Mouse (Mus musculus): Measurements from ENCODE around the gene Gm45213.

The Gm45213 gene

GRCm38 (mm10) chr7:66043552-66044459 is at the start of gene Gm45213:
Gene Gm45213, plus strand, starts transcription at chr7:66043602.
- no peak for DNase-seq (ENCODE audit: low spot score in 2 of 2)

DNA sequence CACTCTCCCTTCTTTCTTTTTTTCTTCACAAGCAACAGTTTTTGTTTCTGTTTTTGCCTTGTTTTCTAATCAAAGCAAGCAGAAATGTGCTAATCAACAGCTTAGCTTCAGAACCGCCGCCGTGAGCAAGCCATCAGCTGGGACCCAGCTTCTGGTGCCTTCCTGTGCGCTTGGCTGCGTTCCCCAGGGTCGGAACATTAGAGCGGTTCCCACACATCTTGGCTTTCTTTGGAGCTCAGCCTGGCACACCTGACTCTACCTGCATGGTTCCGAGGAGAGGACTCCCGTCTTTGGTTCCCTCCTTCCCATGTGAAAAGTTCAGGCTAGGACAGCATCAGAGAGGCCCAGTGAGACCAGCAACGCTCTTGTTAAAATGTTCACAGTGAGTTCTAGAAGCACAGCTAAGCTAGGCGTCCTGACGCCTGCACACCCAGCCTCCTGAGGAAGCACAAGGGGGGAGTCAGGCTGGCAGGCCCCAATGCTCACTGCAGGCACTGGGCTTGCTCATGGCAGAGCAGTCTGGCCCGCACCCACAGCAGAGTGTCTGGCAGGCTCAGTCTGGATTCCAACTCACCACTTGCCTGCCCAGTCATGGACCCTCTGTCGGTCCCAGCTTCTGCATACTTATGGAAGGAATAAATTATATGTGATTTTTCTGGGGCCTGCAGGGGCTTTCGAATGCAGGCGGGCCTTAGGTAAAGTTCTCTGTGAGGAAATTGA is 42.2 kb upstream of the Gm45213 start:
- DNase-seq (ENCODE audit: low spot score in 2 of 2) = no peak

- no peak for DNase-seq (ENCODE audit: low spot score in 2 of 2)
These were observed 41.6 kb upstream of the Gm45213 start for GRCm38 (mm10) chr7:66001797-66002196.

DNA sequence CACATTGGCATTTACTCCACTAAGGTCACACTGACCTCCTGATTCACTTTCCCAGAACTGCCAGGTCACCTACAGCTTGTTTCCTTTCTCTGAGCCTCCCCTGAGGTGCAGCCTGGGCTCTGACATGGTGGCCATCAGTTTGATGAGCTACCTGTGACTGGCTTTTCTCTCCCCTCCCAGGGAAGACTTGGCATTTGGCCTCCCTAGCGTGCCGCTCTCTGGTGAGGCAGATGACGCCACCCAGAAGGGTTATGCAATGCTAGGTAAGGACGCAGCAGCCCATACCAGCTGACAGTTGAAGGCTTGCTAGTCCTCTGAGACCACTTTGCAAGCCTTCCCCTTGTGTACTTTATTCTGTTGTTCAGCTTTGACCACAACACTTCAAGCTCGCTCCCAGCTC is 40.0 kb upstream of the Gm45213 start:
- DNase-seq (ENCODE audit: low spot score in 2 of 2) = no peak

DNA sequence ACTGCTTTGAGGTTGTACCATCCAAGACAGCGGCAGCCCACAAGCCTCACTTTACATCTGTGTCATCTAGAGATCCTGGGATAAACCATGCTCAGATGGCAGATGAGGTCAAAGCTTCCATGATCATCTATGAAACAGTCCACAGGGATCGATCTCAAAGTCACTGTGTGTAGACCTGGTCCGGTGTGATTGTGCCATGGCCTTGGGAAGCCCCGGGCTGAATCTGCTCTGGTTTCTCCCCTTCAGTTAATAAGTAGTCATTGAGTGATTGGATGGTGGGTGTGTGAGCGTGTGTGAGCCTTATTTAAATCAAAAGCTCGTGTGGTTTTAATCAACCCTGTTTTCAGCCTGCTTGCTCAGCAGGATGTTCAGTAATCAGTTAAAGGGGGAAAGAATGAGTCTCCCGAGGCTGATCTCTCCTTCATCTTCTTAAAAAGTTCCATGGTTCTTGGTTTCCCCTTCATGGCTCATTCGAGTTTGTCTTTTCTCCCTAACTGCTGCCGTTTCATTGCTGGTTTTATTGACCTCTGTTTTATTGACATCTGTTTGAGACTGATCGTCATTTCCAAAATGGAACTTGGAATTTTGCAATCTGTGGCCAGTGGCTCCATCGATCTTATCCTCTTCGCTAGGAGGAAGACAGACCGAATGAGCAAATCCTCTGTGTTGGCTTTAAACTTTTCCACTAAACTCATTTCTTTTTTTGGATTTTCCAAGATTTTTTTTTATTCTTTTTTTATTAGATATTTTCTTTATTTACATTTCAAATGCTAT is 39.4 kb upstream of the Gm45213 start:
- no peak for DNase-seq (ENCODE audit: low spot score in 2 of 2)

DNA sequence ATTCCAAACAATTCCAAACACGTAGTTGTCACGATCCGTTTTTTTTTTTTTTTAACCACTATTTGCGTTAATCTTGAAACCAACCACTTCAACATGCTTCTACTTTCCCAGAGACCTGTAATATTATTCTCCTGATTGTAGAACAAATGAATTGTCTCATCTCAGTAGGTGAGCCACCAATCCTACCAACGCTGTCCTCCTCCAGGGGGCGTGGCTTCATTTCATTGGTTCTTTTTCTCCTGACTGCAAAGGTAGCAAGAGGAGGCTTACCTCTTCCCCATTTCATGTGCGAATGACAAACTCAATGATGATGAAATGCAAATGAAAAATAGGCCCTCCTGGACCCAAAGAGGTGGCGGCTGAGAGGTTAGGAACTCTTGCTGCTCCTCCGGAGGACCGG is 38.3 kb upstream of the Gm45213 start:
- no peak for DNase-seq (ENCODE audit: low spot score in 2 of 2)

GRCm38 (mm10) chr7:66008161-66008891 is 35.1 kb upstream of the Gm45213 start:
- no peak for DNase-seq (ENCODE audit: low spot score in 2 of 2)

DNA sequence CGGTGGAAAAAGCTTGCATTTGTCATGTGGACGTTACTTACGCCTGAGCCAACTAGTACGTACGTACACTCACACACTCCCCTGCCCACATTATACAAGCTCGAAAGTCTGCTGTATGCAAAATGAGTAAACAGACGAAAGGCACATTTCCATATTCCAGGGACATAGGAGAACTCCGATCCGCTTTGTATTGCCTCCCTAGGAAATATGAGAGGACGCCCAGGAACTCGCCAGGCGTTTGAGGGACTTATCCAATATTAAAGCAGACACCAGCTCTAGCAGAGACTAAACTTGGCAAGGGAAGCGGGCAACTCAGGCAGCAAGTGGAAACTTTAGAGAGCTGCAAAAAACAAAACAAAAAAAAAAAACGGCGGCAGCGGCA is 34.5 kb upstream of the Gm45213 start:
- no peak for DNase-seq (ENCODE audit: low spot score in 2 of 2)

- no peak for DNase-seq (ENCODE audit: low spot score in 2 of 2)
These were observed 32.9 kb upstream of the Gm45213 start for GRCm38 (mm10) chr7:66010518-66010917.

DNA sequence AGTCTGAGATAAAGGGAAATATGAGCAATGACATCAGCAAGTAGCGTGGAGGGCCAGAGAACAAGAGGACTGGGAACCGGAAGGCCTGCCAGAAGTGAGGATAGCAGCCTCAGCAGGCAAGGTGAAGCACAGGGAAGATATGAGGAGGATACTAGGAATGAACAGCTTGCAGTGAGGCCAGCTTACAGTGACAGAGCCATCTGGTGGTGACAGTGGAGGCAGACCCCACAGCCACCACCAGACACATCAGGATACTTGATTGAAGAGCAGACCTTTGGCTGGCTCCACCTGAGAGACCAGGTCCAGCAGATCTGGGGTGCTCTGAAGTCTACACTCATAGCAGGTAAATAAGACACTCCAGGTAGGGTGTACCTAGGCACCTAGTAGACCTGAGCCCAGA is 15.7 kb upstream of the Gm45213 start:
- DNase-seq (ENCODE audit: low spot score in 2 of 2) = no peak

- no peak for DNase-seq (ENCODE audit: low spot score in 2 of 2)
These were observed 14.5 kb upstream of the Gm45213 start for GRCm38 (mm10) chr7:66028766-66029512.

DNA sequence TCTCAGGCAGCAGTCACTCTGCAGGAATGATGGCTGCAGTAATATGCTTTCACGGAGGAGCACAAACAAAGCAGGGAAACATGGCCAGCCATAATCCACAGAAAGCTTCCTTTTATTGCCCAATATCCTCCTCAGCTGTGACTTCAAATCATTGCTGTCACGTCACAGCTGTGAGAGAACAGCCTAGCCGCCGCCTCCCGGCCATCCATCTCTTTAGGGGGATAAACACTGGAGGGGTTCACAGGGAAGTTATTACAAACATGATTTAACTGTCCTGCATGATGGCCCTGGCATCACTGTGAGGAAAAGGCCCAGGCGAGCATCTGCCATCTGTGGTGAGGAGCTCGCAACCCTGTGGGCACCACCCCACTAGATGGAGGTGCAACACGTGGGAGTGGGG is 6.6 kb upstream of the Gm45213 start:
- DNase-seq (ENCODE audit: low spot score in 2 of 2) = no peak

- no peak for DNase-seq (ENCODE audit: low spot score in 2 of 2)
These were observed 5.1 kb upstream of the Gm45213 start for GRCm38 (mm10) chr7:66038261-66038660.

- DNase-seq (ENCODE audit: low spot score in 2 of 2) = no peak
These were observed 4.7 kb upstream of the Gm45213 start for GRCm38 (mm10) chr7:66038730-66039129.

DNA sequence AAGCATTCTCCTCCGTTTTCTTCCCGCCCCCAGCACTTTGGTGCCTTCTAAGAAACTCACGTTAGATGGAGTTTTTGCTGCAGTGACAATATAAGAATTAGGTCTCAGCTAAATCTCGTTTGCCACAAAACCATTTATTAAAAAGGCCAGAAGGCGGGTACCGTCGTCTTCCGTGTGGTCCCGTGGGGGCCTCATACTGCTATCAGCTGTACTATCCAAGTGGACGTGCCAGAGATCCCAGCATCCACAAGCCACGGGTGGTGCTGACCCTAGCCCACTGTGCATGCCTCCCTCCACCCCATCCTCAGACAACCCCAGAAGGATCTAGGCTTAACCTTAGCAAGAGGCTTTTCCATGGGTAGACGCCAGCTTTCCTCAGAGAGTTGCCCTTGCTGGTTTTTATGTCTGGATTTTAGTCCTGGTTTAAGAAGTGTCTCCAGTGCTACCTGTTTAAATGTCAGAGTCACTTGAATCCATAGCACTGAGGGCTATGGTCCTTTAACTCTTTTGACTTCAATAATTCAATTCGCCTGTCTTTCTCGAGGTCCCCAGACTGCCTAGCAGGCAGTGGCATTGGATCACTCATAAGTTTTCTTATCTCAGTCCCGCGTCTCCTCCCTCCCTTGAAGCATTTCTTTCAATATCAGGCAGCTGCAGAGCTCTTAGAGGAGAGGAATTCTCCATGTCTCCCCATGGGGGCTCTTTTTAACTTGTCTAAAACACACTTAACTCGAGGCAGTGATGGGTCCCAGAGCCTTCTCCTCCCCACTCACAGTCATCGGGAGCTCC is 3.2 kb upstream of the Gm45213 start:
- DNase-seq (ENCODE audit: low spot score in 2 of 2) = no peak

DNA sequence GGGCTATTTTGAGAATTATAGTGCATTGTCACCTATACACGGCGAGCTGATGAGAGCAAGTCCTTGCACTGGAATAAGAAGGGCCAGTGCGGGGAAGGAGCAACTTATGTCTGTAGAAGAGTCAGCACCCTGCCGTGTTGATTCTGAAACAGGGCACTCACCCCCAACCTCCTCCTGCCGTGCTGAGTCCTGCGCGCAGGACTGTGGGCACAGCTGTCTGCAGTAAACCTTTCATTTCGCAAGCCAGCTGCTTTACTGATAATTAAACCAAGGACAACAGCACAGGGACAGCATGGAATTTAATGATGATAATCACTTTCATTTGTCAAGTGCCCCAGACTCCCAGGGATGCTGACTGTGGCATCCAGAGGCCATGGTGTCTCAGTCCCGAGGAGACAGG is 1.2 kb downstream of the Gm45213 start:
- DNase-seq (ENCODE audit: low spot score in 2 of 2) = no peak

- no peak for DNase-seq (ENCODE audit: low spot score in 2 of 2)
These were observed 3.8 kb downstream of the Gm45213 start for GRCm38 (mm10) chr7:66046921-66047918.

DNA sequence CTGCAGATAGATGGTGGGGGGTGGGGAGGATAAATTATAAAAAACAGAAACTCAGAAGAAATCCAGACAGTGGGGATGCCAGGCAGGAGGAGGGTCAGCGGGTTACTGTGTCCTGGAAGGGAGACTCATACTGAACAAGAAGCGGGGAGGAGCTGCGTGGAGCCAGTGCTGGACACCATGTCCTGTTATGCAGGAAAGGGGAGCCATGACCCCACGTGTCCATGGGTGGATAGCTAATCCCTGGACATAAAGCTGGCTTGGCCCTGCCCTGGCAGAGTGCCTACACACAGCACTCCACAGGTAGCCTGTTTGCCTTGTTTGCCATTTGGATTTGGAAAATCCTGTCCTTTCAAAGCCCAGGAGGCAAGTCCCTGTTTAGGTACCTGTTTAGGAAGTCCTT is 4.6 kb downstream of the Gm45213 start:
- DNase-seq (ENCODE audit: low spot score in 2 of 2) = no peak
